Mouse (Mus musculus) c-Kit-positive CD71-negative TER-119-negative erythroid progenitor cells, embryonic 14.5 days (primary cell): ENCODE data around the gene Sec11a.

ENCODE experiments used
- DNase-seq: peaks from one replicate; pipeline ENCODE4 v3.0.0-alpha.2; 2013; ENCODE audit warnings: low read depth

Sec11a gene

GRCm38 (mm10) chr7:80857181-80857580 is 90.4 kb downstream of the Sec11a start:
- DNase-seq = peak; percentile 70

GRCm38 (mm10) chr7:80855316-80855715 is 92.3 kb downstream of the Sec11a start:
- no peak for DNase-seq
